In genomic region chr17:6624926-6625558, GRCm38 (mm10) we compare ENCODE assay signal across 11 mouse cellular contexts. TPM values are rescaled to one million over a fixed set of nuclear protein-coding genes. Genes with fewer than 3 reads are reported as not detected.
DNase-seq lines count a peak whose midpoint lies in the region; ATAC-seq and TF ChIP-seq lines count a peak whose summit lies in the region.
"Not testable (repeated sequence)": the region's sequence is repeated elsewhere in the genome, so short reads cannot be mapped to it uniquely, and the experiment has no call there.
"Had no signal": no experiment of that assay in that cellular context is flagged by ENCODE, and none has a peak within 500 bp of the region (broad histone marks: within the 10 kb centered on the region; RNA-seq: fewer than 3 reads in every experiment).

No protein-coding gene starts in this region.

- H3K4me3 ChIP-seq in embryonic facial prominence, embryonic 15.5 days (replicated peaks); heart, embryonic 15.5 days; limb, embryonic 11.5 days (ENCODE audit: low read depth, low read length); limb, embryonic 15.5 days; stomach, postnatal 0 days (ENCODE audit: low read depth, low read length): not testable (repeated sequence)

- peak; percentile 69; the same call in 1 of the 2 replicates for ATAC-seq in embryonic facial prominence, embryonic 15.5 days (ENCODE audit: insufficient number of reproducible peaks, low FRiP score, low TSS enrichment, low read depth)
- ATAC-seq in heart, embryonic 15.5 days (replicated peaks; ENCODE audit: insufficient number of reproducible peaks, insufficient read depth, low FRiP score, low read depth) = 0 out of 2 replicates have a peak, but pooled peaks have one; percentile 3
- 0 out of 2 replicates have a peak, but pooled peaks have one; percentile 44 for ATAC-seq in limb, embryonic 11.5 days (ENCODE audit: insufficient number of reproducible peaks, low FRiP score, low TSS enrichment, low read depth)
- ATAC-seq in limb, embryonic 15.5 days (ENCODE audit: insufficient number of reproducible peaks, low FRiP score, low TSS enrichment, low read depth) = peak; percentile 72
- ATAC-seq in stomach, postnatal 0 days (ENCODE audit: low FRiP score, low TSS enrichment) = peak; percentile 17; the same call in 1 of the 2 replicates

- H3K4me2 ChIP-seq in embryonic facial prominence, embryonic 15.5 days (replicated peaks); heart, embryonic 15.5 days; limb, embryonic 11.5 days (ENCODE audit: low read depth, severe bottlenecking); limb, embryonic 15.5 days; stomach, postnatal 0 days (replicated peaks; ENCODE audit: low read depth): not testable (repeated sequence)

- not testable (repeated sequence) for H3K9me3 ChIP-seq in embryonic facial prominence, embryonic 15.5 days (replicated peaks); heart, embryonic 15.5 days (replicated peaks); limb, embryonic 11.5 days (ENCODE audit: control insufficient read depth, low read length); limb, embryonic 15.5 days; stomach, postnatal 0 days (ENCODE audit: control insufficient read depth, low read length)

- not testable (repeated sequence) for H3K27me3 ChIP-seq in embryonic facial prominence, embryonic 15.5 days; heart, embryonic 15.5 days; limb, embryonic 11.5 days (ENCODE audit: control insufficient read depth, insufficient read depth, low read length); limb, embryonic 15.5 days; stomach, postnatal 0 days (ENCODE audit: control insufficient read depth, insufficient read depth, low read length)

- not testable (repeated sequence) for TF ChIP-seq EP300 in stomach, postnatal 0 days (optimal IDR thresholded peaks at IDR 0.05)

- peak; percentile 89 for DNase-seq in heart, adult 11 months
- DNase-seq in limb, embryonic 11.5 days (ENCODE audit: low spot score); stomach, postnatal 0 days (ENCODE audit: low spot score): not testable (repeated sequence)

- H3K4me1 ChIP-seq in embryonic facial prominence, embryonic 15.5 days; heart, embryonic 15.5 days (replicated peaks); limb, embryonic 11.5 days (ENCODE audit: control insufficient read depth, insufficient read depth, low read length); limb, embryonic 15.5 days; stomach, postnatal 0 days (replicated peaks; ENCODE audit: control insufficient read depth, insufficient read depth): not testable (repeated sequence)

- H3K9ac ChIP-seq in embryonic facial prominence, embryonic 15.5 days; heart, embryonic 15.5 days; limb, embryonic 11.5 days (ENCODE audit: low read length); limb, embryonic 15.5 days; stomach, postnatal 0 days (ENCODE audit: low read length): not testable (repeated sequence)

- H3K27ac ChIP-seq in embryonic facial prominence, embryonic 15.5 days (replicated peaks); heart, embryonic 15.5 days; limb, embryonic 11.5 days (replicated peaks; ENCODE audit: low read depth, low read length); limb, embryonic 15.5 days; stomach, postnatal 0 days (replicated peaks): not testable (repeated sequence)

- H3K36me3 ChIP-seq in embryonic facial prominence, embryonic 15.5 days; heart, embryonic 15.5 days; limb, embryonic 11.5 days (ENCODE audit: control insufficient read depth, insufficient read depth, low read length); limb, embryonic 15.5 days; stomach, postnatal 0 days (ENCODE audit: control insufficient read depth, insufficient read depth, low read length): not testable (repeated sequence)

- 58% methylated on average over 1 of the region's 6 CpGs for WGBS in embryonic facial prominence, embryonic 15.5 days
- WGBS in heart, embryonic 15.5 days = 74% methylated on average over 2 of the region's 6 CpGs
- 67% methylated on average over 1 of the region's 6 CpGs for WGBS in limb, embryonic 11.5 days
- WGBS in limb, embryonic 15.5 days = 72% methylated on average over 2 of the region's 6 CpGs
- 54% methylated on average over 1 of the region's 6 CpGs for WGBS in stomach, postnatal 0 days

- not testable (repeated sequence) for TF ChIP-seq CTCF in stomach, postnatal 0 days (IDR thresholded peaks at IDR 0.05; ENCODE audit: low read depth)

RNA-seq across cellular contexts. Expression of gene Dynlt1c, which starts 23.6 kb away (rescaled TPM):
- 38.8 and 46.3 TPM in 2 replicates for polyA plus RNA-seq in embryonic facial prominence, embryonic 15.5 days (2015; fragmentation: Nextera tagmentation; extraction: Ambion mirVana)
- 24.3 and 25.7 TPM in 2 replicates for polyA plus RNA-seq in heart, embryonic 15.5 days (2015; fragmentation: Nextera tagmentation; extraction: Ambion mirVana)
- 31.4 and 32.4 TPM in 2 replicates for polyA plus RNA-seq in limb, embryonic 11.5 days (2014; fragmentation: Nextera tagmentation; extraction: Ambion mirVana)
- polyA plus RNA-seq in limb, embryonic 15.5 days (2015; fragmentation: Nextera tagmentation; extraction: Ambion mirVana) = 30.7 and 35.0 TPM in 2 replicates
- polyA plus RNA-seq in stomach, postnatal 0 days (2015; fragmentation: Nextera tagmentation; extraction: Ambion mirVana) = 12.6 and 15.5 TPM in 2 replicates

RNA-seq across cellular contexts. Expression of gene Dynlt1f, which starts 30.7 kb away (rescaled TPM):
- 203 and 241 TPM in 2 replicates for polyA plus RNA-seq in embryonic facial prominence, embryonic 15.5 days (2015; fragmentation: Nextera tagmentation; extraction: Ambion mirVana)
- 171 and 185 TPM in 2 replicates for polyA plus RNA-seq in heart, embryonic 15.5 days (2015; fragmentation: Nextera tagmentation; extraction: Ambion mirVana)
- polyA plus RNA-seq in limb, embryonic 11.5 days (2014; fragmentation: Nextera tagmentation; extraction: Ambion mirVana) = 323 and 342 TPM in 2 replicates
- polyA plus RNA-seq in limb, embryonic 15.5 days (2015; fragmentation: Nextera tagmentation; extraction: Ambion mirVana) = 163 and 172 TPM in 2 replicates
- 186 and 187 TPM in 2 replicates for polyA plus RNA-seq in stomach, postnatal 0 days (2015; fragmentation: Nextera tagmentation; extraction: Ambion mirVana)

RNA-seq across cellular contexts. Expression of gene Sytl3, which starts 33.9 kb away (rescaled TPM):
- polyA plus RNA-seq in embryonic facial prominence, embryonic 15.5 days (2015; fragmentation: Nextera tagmentation; extraction: Ambion mirVana) = 1.2 and 1.3 TPM in 2 replicates
- polyA plus RNA-seq in heart, embryonic 15.5 days (2015; fragmentation: Nextera tagmentation; extraction: Ambion mirVana) = 0.30 and 3.1 TPM in 2 replicates
- polyA plus RNA-seq in limb, embryonic 11.5 days (2014; fragmentation: Nextera tagmentation; extraction: Ambion mirVana) = not detected in 2 replicates
- polyA plus RNA-seq in limb, embryonic 15.5 days (2015; fragmentation: Nextera tagmentation; extraction: Ambion mirVana) = 0.42 and 0.48 TPM in 2 replicates
- 0.99 and 1.1 TPM in 2 replicates for polyA plus RNA-seq in stomach, postnatal 0 days (2015; fragmentation: Nextera tagmentation; extraction: Ambion mirVana)
- polyA plus RNA-seq: embryonic facial prominence, embryonic 11.5 days; erythroblast, embryonic 14.5 days; G1E; heart, embryonic 13.5 days; Patski had no signal

Comparison
In these comparisons a context has a peak if more than half of its experiments do, and no peak if none do; other contexts are left out.
1. ATAC-seq: peak in every context shown above with its lines; median percentile 72 in limb, embryonic 15.5 days; 69 in embryonic facial prominence, embryonic 15.5 days; 44 in limb, embryonic 11.5 days; 17 in stomach, postnatal 0 days; 3 in heart, embryonic 15.5 days.